Mouse (Mus musculus) MN1 (cell line): ENCODE data around the gene Cd2ap.
"Not testable (repeated sequence)": the region's sequence is repeated elsewhere in the genome, so short reads cannot be mapped to it uniquely, and the experiment has no call there.

Experiments used
- DNase-seq: peaks from one replicate; pipeline ENCODE4 v3.0.0-alpha.2; 2016; ENCODE audit warnings: low spot score

Gene Cd2ap

DNA sequence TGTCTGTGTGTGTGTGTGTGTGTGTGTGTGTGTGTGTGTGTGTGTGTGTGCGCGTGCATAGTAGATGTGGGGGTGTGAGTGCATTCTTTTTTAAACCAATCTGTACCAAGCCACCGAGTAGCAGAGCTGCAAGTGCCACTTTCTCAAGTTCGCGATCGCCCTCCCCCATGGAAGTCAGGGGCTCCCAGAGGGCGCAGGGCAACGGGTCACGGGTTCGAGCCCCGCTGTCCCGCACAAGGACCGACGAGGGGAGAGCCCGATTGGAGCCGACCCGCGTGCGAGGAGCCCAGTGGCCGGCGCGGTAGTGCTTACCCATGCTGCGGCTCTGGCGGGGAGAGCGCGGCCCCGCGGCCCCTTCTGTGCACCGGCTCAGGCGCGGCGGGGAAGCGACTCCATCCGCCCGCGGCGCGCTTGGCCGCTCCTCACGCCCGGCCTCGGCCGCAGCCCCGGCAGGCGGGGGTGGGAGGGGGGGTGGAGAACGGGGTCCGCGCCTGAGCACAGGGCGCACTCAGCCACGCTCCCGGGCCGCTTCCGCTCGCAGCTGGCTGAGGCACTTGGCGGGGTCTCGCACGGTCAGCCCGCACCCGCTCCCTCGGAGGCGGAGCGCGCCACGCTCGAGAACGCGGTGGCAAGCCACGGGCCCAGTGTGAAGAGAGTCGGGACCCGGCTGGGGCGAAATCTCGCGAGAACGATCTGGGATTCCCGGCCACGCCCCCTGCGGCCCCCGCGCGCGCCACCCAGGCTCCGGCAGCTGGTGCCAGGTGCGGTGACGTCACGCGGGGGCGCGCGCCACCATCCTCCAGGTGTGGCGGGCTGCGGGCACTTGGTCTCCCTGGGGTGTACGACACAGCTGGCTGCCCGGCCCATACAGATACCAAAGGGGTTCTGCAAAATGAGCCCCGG is at the start of gene Cd2ap:
Gene Cd2ap (minus strand): TSS at position 665 of the 903 bp plus-strand sequence.
- DNase-seq = peak; percentile 97

DNA sequence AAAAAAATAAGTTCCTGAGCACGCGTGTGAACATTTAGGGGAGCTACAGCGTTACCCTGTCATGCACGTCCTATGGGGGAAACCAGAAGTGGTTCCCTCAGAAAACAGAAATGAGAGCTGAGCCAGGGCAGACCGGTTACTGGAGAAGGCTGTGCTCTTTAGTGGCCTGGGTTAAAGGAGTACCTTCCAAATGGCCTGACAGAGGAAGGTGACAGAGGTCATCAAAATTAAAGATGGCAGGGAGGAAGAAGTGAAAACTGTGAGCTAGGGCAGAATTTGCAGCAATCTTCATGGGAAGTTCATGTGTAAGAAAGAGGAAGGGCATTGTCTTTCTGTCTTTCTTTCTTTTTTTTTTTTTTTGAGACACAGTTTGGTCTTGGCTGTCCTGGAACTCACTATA is 48.3 kb upstream of the Cd2ap start:
- DNase-seq = no peak

DNA sequence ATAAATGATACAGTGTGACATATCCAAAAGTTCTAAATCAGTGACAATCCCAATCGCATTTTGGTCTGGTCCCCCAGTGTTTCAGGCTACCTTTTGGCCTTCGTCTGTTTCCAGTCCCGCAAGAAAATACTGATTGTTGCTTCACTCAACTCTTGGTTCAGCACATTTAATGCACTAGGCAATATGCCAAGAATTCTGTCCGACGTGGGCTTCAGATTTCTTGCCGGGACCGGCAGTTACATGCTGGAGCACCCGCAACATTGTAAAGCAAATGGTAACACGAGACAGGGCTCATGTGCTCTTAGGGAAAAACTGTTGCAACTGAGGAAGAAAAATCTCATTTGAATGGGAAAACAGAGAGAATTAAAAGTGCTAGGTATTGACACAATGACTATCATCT is 42.3 kb upstream of the Cd2ap start:
- DNase-seq = no peak

DNA sequence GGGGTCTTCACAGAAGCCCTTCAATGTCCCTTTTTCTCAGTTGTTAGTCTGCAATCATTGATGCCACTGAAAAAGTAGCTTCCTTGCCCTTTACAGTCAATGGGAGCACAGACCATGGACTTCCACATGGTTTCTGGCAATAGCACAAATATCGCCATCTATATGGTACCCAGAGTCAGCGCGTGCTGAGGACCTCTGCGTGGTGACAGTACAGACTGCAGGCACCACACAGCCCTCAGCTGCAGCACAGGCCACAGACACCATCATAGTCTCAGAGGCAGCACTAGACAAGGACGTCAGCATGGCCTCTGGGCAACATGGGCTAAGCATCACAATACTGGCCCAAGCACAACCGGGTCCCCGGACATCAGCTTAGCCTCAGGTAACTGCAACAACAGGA is 38.3 kb upstream of the Cd2ap start:
- no peak for DNase-seq

DNA sequence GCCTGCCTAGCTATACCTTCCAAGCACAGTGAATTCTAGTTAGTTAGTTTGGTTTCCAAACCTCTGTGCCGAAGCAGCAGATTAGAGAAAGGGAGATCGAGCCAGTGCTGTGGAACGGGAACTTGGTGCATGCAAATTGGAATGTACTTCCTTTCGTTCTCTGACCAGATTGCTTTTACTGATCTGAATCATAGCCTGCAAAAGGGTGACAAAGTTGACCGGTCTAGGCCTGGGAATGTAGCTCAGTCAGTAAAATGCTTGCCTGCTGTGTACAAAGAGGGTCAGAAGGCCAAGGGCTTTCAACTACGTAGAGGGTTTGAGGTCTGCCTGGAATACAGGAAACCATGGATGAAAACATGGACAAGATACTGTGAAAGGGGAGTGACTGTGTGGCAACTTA is 35.7 kb upstream of the Cd2ap start:
- DNase-seq = no peak

GRCm38 (mm10) chr17:42910476-42910875 is 34.0 kb upstream of the Cd2ap start:
- no peak for DNase-seq

DNA sequence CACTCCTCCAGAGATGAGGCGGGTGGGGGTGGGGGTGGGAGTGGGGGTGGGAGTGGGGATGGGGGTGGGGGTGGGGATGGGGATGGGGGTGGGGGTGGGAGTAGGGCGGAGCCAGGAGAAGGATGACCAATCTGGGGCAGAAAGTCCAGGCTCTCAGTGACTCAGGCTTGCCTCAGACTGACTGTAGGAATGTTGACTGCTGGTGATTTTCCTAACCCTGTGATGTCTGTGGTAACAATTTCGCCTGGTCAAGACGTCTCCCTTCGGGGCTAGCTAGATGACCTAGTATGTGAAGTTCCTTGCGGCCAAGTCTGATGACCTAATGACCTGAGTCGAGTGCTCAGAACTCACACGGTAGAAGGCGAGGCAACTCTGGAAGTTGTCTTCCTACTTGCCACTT is 32.9 kb upstream of the Cd2ap start:
- DNase-seq = no peak

- DNase-seq = no peak
These were observed 32.4 kb upstream of the Cd2ap start for GRCm38 (mm10) chr17:42908744-42909370.

DNA sequence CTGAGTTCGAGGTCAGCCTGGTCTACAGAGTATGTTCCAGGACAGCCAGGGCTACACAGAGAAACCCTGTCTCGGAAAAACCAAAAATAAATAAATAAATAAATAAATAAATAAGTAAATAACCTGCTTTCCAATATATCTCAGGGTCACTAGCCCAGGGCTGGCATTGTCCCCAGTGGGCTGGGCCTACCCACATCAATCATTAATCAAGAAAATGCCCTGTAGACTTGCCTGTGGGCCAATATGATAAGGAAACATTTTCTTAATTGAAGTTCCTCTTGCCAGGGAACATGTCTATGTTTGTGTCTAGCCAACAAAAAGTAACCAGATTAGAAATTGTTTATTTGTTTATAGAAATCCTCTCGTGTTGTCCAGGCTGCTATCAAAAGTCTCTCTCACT is 31.7 kb upstream of the Cd2ap start:
- DNase-seq = no peak

GRCm38 (mm10) chr17:42906456-42906855 is 30.0 kb upstream of the Cd2ap start:
- not testable (repeated sequence) for DNase-seq

- DNase-seq = no peak
These were observed 29.5 kb upstream of the Cd2ap start for GRCm38 (mm10) chr17:42905919-42906318.

- DNase-seq = no peak
These were observed 24.3 kb upstream of the Cd2ap start for GRCm38 (mm10) chr17:42900795-42901194.

DNA sequence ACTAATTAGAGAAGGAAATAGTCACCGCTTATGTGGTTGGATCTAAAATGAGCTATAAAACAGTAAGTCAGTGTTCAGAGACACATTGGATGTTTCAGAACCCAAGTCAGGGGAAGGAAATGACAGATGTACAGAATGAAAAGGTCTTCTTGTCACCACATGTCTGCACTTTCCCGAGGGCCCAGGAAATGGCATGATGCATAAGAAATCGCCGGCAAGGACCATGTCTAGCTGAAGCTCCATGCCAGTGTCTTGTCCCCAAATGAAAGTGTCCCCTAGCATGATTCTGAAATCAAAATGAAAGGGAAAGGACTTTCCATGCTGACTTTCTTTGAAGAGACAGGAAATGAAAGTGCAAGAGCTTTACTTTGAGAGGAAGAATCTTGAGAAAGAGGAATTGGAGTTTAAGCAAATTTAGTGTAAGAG is 10.8 kb upstream of the Cd2ap start:
- DNase-seq = no peak

DNA sequence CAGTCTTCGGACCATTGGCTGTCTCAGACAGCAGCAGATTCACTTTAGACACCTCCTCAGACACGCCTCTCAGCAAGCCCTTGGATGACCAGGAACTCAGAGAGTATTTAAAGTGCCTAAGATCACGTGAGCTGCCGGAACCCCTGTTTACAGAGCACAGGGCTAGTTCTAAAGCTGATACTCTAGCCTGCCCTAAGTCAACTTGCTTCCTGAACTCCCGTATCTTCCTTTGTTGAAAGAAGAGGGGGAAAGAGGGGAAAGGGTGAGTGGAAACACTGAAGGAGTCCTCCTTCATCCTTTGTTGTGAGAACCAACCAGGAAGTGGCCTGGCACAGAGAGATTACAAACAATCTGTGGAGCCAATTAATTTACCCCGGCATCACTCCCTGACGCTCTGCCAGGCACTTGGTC is 8.6 kb upstream of the Cd2ap start:
- DNase-seq = peak; percentile 31

DNA sequence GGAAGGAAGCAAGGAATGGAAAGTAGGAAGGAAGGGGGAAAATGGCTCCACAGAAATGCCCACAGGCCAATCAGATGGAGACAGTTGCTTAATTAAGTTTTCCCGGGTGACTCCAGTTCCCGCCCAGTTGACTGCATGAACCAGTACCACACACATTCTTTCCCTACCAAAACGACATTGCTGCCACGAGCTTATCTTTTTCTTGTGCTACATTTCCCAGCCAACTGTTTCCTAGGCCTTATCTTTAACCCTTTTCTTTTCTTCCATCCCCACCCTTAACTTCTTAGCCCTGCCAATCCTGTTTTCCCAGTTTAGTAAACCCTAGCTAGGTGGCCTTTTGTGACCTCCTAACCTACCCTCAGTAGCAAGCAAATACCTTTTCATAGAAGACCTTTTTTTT is 7.9 kb upstream of the Cd2ap start:
- no peak for DNase-seq

GRCm38 (mm10) chr17:42883769-42884168 is 7.3 kb upstream of the Cd2ap start:
- no peak for DNase-seq

GRCm38 (mm10) chr17:42883315-42883714 is 6.8 kb upstream of the Cd2ap start:
- no peak for DNase-seq

- no peak for DNase-seq
These were observed 6.4 kb upstream of the Cd2ap start for GRCm38 (mm10) chr17:42882873-42883272.

DNA sequence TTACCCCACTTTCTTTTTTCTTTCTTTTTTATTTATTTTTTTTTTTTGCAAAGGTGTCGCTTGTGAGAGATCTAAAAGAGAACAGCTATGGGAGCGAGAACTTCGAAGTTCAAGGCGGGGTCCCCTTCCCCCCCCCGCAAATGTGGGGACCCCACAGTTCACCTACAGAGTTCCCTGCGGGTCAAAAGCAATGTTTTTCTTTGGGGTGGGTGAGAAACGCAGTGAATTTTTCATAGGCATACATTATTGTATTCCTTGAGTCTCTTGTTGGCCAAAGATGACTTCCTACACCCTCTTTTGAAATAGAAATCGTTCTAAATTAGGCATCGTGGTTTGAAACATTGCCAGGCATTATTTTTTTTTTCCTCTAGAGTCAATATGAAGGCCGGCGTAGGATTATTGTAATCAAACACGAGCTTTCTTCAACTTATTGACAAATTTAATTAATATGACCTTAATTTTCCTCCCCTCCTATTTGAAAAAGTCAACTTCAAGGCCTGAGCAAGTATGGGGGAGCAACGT is 500 bp upstream of the Cd2ap start:
- peak; percentile 45 for DNase-seq

DNA sequence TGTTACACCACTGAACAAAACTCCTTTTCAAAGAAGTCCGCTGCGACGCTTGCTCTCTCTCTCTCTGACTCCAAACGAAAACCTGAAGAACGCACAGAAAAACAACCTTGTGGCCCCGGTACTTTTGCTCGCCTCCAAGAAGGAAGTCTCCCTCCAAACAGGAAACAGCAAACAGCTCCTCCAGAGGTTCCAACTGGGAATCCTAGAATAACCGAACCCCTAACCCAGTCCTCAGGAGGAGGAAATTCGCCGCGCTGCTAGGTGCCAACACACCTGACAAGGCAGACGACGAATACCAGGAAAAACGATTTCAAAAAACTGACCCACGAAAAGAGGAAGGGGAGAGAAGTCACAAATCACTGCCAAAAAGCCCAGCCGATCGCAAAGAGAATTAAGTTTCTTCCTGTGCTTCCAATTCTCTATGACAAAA is 879 bp downstream of the Cd2ap start:
- DNase-seq = peak; percentile 56

- no peak for DNase-seq
These were observed 1.4 kb downstream of the Cd2ap start for GRCm38 (mm10) chr17:42875015-42875414.

DNA sequence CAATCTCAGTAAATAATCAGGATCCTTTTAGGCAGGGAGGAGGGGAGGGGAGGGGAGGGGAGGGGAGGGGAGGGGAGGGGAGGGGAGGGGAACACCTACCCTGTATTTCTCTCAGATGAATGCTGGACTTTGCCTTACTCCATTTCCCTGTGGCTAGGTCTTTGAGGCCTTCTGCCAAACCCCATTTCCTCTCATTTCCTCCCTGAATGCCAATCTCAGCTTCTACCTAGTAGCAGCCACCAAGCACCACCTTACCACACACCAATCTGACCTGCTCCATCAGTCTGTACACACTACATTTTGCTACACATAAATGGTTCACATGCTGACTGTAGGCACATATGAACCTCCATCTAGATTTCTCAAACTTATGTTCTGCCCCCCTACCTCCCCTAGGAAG is 6.0 kb downstream of the Cd2ap start:
- DNase-seq = no peak

DNA sequence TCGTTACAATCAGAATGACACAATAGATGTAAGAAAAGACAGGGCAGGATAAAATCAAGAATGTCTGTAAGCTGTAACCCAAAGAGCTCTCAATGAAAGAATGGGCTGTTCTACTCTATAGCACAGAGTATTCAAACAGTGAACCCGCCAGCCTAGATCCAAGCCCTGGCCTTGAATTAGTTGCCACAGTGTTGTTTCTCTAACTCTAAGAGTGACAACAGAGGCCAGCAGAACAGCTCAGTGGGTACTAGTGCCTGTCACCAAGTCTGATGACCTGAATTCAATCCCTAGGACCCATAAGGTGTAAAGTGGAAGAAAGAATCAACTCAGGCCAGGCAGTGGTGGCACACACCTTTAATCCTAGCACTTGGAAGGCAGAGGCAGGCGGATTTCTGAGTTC is 13.3 kb downstream of the Cd2ap start:
- no peak for DNase-seq
